Mouse (Mus musculus): ENCODE results near the gene Usp22. TPM values are rescaled to one million over a fixed set of nuclear protein-coding genes. Genes with fewer than 3 reads are reported as not detected.
"Not testable (repeated sequence)": the region's sequence is repeated elsewhere in the genome, so short reads cannot be mapped to it uniquely, and the experiment has no call there.

Gene Usp22
- polyA plus RNA-seq, 1 experiment from 2014 or later: 149 TPM

DNA sequence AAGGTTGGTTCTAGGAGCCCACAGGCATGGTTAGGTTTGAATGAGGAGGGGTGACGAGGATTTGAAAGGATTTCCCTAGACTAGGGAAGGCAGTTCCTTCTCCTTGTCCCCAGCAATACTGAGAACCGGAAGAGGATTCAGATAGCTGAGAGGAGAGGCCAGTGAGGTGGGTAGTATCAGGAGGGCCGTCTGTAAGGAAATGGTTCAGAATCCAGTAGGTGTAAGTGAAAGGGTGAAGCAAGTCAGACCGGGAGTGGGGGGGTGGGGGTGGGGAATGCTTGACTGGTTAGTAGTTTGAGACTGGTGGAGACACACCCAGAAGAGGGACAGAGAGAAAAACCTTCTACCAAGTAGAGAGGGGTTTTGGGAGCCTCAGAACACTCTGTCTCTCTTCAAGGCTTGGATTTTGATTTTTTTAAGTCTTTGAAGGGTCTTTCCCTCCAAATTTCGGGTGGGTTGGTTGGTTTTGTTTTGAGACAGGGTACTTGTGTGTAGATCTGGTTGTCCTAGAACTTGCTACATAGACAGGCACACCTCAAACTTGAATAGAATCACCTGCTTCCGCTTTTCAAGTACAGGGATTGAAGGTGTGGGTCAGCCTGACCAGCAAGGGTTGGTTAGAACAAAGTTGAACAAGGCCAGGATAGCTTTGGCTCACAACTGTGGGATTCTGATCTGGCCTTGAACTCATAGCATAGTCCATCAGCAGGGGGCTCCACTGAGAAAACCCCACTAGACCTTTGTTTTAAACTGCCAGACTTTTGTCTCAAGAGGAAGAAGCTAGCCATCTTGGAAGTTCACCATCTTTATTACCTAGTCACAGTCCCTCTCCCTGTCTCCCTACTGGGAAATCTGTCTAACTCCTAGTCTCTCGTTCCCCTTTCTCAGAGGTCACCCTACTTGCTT lies 31.0 kb downstream of the Usp22 start:
- DNase-seq (ENCODE audit: low spot score): no peak
- Histone ChIP-seq H3K4me1 (ENCODE audit: control insufficient read depth, insufficient read depth, low read length) (no peaks in the 10 kb centered on the region), H3K27me3 (replicated peaks; ENCODE audit: control insufficient read depth, insufficient read depth, low read length) (peaks cover 23% of the 10 kb centered on the region), H3K27ac (replicated peaks; ENCODE audit: low read depth, low read length) (no peak overlapping the region), H3K4me2 (ENCODE audit: low read depth, low read length) (no peak overlapping the region), H3K9ac (ENCODE audit: low read depth, low read length) (no peak overlapping the region), H3K36me3 (ENCODE audit: control insufficient read depth, insufficient read depth, low read length) (no peaks in the 10 kb centered on the region), H3K9me3 (ENCODE audit: control insufficient read depth, low read length) (no peaks in the 10 kb centered on the region), H3K4me3 (ENCODE audit: low read depth, low read length) (no peak overlapping the region)
- 73% methylated on average over 7 of the region's 7 CpGs for WGBS
- ATAC-seq (ENCODE audit: low read depth): no peak

DNA sequence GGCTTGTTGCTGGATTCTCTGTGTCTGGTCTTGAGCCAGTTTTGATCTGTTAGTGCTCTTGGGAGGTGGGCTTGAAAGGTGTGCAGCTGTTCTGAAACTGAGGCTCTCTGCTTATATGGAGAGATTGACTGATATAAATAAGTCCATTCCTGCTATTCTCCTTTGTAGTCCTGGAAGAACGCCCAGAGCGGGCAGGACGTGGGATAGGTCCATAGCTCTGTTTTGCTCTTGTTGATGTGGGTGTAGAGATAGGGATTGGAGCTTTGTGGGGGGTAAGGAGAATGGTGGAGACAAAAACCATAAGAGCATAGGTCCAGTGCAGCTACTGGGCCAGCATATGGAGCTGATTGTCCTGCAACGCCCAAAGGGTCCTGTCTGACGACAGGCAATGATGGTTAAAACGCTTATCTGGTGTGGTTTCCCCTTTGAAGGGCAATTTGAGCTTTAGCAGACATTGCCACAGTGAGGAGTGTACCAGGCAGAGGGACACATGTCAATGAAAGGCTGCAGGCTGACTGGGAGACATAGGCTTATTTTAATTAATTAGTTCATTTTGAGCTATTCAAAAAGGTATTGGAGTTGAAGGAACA lies 31.8 kb downstream of the Usp22 start:
- Histone ChIP-seq H3K36me3 (ENCODE audit: control insufficient read depth, insufficient read depth, low read length) (no peaks in the 10 kb centered on the region), H3K4me1 (ENCODE audit: control insufficient read depth, insufficient read depth, low read length) (no peaks in the 10 kb centered on the region), H3K9ac (ENCODE audit: low read depth, low read length) (no peak overlapping the region), H3K27ac (replicated peaks; ENCODE audit: low read depth, low read length) (no peak overlapping the region), H3K4me2 (ENCODE audit: low read depth, low read length) (no peak overlapping the region), H3K4me3 (ENCODE audit: low read depth, low read length) (no peak overlapping the region), H3K9me3 (ENCODE audit: control insufficient read depth, low read length) (no peaks in the 10 kb centered on the region), H3K27me3 (replicated peaks; ENCODE audit: control insufficient read depth, insufficient read depth, low read length) (peaks cover 19% of the 10 kb centered on the region)
- ATAC-seq (ENCODE audit: low read depth): no peak
- WGBS: 59% methylated on average over 6 of the region's 6 CpGs
- no peak for DNase-seq (ENCODE audit: low spot score)

DNA sequence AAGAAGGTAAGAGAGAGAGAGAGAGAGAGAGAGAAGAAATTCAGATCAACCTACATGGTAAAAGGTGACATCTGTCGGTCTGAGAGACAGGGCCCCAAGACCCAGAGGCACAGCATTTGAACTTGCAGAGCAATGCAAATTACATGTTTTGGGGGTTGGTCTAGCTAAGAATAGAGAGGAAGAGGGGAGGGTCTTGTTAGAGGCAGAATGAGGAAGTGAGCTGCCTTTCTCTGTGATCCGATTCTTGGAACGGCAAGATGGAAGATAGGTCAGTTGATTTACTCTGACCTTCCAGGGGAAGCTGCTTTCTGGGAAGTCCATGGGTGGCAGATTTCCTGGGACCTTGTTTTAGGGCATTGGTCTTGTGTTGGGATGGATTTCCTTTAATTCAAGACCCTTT lies 32.6 kb downstream of the Usp22 start:
- Histone ChIP-seq H3K9ac (ENCODE audit: low read depth, low read length) (no peak overlapping the region), H3K4me1 (ENCODE audit: control insufficient read depth, insufficient read depth, low read length) (no peaks in the 10 kb centered on the region), H3K27me3 (replicated peaks; ENCODE audit: control insufficient read depth, insufficient read depth, low read length) (peaks cover 11% of the 10 kb centered on the region), H3K4me3 (ENCODE audit: low read depth, low read length) (no peak overlapping the region), H3K36me3 (ENCODE audit: control insufficient read depth, insufficient read depth, low read length) (no peaks in the 10 kb centered on the region), H3K4me2 (ENCODE audit: low read depth, low read length) (no peak overlapping the region), H3K27ac (replicated peaks; ENCODE audit: low read depth, low read length) (no peak overlapping the region), H3K9me3 (ENCODE audit: control insufficient read depth, low read length) (no peaks in the 10 kb centered on the region)
- DNase-seq (ENCODE audit: low spot score): no peak
- 63% methylated on average over 3 of the region's 3 CpGs for WGBS
- no peak for ATAC-seq (ENCODE audit: low read depth)

DNA sequence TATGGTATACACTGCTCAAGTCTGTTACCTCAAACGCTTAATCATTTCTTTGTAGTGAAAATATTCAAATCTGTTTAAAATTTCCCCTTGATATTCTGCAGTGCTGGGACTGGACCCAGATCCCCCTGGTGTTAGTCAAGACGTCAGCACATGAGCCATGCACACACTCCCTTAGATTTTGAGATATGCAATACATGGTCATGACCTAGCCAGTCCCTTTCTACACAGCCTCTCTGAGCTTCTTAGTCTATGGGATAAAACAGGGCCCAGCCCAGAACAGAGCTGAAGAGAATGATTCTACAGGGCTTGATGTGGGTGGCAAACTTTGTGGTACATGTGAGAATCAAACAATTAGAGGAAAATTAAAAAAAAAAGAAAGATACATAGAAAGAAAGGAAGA lies 33.2 kb downstream of the Usp22 start:
- no peak overlapping the region for H3K9ac ChIP-seq (ENCODE audit: low read depth, low read length)
- no peak overlapping the region for H3K4me2 ChIP-seq (ENCODE audit: low read depth, low read length)
- no peaks in the 10 kb centered on the region for H3K9me3 ChIP-seq (ENCODE audit: control insufficient read depth, low read length)
- ATAC-seq (ENCODE audit: low read depth) (no peak), DNase-seq (ENCODE audit: low spot score) (no peak)
- H3K27me3 ChIP-seq (replicated peaks; ENCODE audit: control insufficient read depth, insufficient read depth, low read length): 0 out of 2 replicates have a peak, but pooled peaks cover 6% of the 10 kb centered on the region
- no peaks in the 10 kb centered on the region for H3K4me1 ChIP-seq (ENCODE audit: control insufficient read depth, insufficient read depth, low read length)
- no peak overlapping the region for H3K27ac ChIP-seq (replicated peaks; ENCODE audit: low read depth, low read length)
- H3K4me3 ChIP-seq (ENCODE audit: low read depth, low read length): no peak overlapping the region
- no peaks in the 10 kb centered on the region for H3K36me3 ChIP-seq (ENCODE audit: control insufficient read depth, insufficient read depth, low read length)
- WGBS: 62% methylated on average over 2 of the region's 2 CpGs

DNA sequence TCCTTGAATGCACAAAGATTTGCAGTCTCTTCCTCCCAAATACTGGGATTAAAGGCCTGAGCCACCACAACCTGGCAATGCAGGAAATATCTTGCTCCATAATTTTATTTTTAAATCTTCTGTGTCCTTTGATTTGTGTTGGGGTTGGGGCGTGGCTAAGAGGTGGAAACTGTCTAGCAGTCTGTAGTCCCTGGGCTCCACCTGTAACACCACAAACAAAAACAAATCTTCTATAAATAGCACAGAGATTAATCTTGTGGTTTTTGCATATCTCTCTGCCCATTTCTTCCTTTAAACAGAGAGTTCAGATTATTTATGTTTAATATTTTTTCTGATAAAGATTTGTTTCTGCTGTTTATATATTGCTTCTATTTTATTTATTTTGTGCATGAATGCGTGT lies 41.9 kb downstream of the Usp22 start:
- no peaks in the 10 kb centered on the region for H3K4me1 ChIP-seq (ENCODE audit: control insufficient read depth, insufficient read depth, low read length)
- H3K27ac ChIP-seq (replicated peaks; ENCODE audit: low read depth, low read length): no peak overlapping the region
- no peak overlapping the region for H3K4me2 ChIP-seq (ENCODE audit: low read depth, low read length)
- 85% methylated on average over 2 of the region's 2 CpGs for WGBS
- no peak overlapping the region for H3K9ac ChIP-seq (ENCODE audit: low read depth, low read length)
- DNase-seq (ENCODE audit: low spot score) (no peak), ATAC-seq (ENCODE audit: low read depth) (no peak)
- no peaks in the 10 kb centered on the region for H3K27me3 ChIP-seq (replicated peaks; ENCODE audit: control insufficient read depth, insufficient read depth, low read length)
- H3K9me3 ChIP-seq (ENCODE audit: control insufficient read depth, low read length): no peaks in the 10 kb centered on the region
- no peak overlapping the region for H3K4me3 ChIP-seq (ENCODE audit: low read depth, low read length)
- H3K36me3 ChIP-seq (ENCODE audit: control insufficient read depth, insufficient read depth, low read length): no peaks in the 10 kb centered on the region

DNA sequence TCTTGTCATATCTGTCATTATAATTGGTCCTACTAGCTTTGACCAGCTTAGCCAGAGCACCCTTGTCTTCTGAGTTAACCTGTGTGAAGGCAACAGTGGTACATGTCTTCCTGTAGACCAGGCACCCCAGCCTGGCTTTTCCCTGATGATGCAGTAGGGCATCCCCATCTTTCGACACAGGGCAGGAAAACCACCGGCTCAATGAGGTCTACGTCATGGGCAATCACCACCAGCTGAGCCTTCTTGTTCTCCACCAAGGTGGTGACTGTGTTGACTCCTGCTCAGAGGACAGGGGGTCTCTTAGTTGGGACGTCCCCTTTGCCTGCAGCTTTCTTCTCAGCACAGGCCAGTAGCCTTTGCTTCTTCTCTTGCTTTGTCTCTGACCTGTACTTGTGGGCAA lies 44.2 kb downstream of the Usp22 start:
- not testable (repeated sequence) for H3K9me3 ChIP-seq (ENCODE audit: control insufficient read depth, low read length)

DNA sequence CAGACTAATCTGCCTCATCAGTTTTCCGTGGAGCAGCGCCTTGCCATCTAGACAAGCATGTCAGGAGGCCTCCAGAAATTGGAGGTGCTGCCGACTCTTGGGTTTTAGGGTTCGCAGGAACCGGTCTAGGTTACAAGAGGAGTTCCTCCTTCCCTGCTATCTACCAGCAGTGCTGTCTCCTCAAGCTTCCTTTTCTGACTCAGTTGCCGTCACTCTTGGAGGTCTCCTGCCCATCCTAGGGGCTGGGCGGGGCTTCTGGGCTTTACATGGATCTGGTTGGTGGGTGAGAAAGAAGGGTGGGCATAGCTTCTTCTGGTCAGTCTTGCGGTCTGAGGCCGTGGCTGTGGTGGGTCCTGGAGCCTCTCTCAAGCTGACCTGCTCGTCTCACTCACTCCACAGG lies 45.5 kb downstream of the Usp22 start:
- Histone ChIP-seq H3K27me3 (replicated peaks; ENCODE audit: control insufficient read depth, insufficient read depth, low read length) (no peaks in the 10 kb centered on the region), H3K4me1 (ENCODE audit: control insufficient read depth, insufficient read depth, low read length) (no peaks in the 10 kb centered on the region), H3K9me3 (ENCODE audit: control insufficient read depth, low read length) (no peaks in the 10 kb centered on the region), H3K27ac (replicated peaks; ENCODE audit: low read depth, low read length) (no peak overlapping the region), H3K4me2 (ENCODE audit: low read depth, low read length) (no peak overlapping the region), H3K9ac (ENCODE audit: low read depth, low read length) (no peak overlapping the region), H3K4me3 (ENCODE audit: low read depth, low read length) (no peak overlapping the region), H3K36me3 (ENCODE audit: control insufficient read depth, insufficient read depth, low read length) (no peaks in the 10 kb centered on the region)
- 58% methylated on average over 10 of the region's 10 CpGs for WGBS
- no peak for ATAC-seq (ENCODE audit: low read depth)
- no peak for DNase-seq (ENCODE audit: low spot score)

More for the DNA sequence above, 44.2 kb downstream of the Usp22 start:
- DNase-seq (ENCODE audit: low spot score); H3K36me3 ChIP-seq (ENCODE audit: control insufficient read depth, insufficient read depth, low read length); H3K27ac ChIP-seq (replicated peaks; ENCODE audit: low read depth, low read length); ATAC-seq (ENCODE audit: low read depth); H3K27me3 ChIP-seq (replicated peaks; ENCODE audit: control insufficient read depth, insufficient read depth, low read length); H3K4me2 ChIP-seq (ENCODE audit: low read depth, low read length); H3K4me1 ChIP-seq (ENCODE audit: control insufficient read depth, insufficient read depth, low read length); H3K4me3 ChIP-seq (ENCODE audit: low read depth, low read length); H3K9ac ChIP-seq (ENCODE audit: low read depth, low read length): not testable (repeated sequence)
- 80% methylated on average over 4 of the region's 4 CpGs for WGBS

DNA sequence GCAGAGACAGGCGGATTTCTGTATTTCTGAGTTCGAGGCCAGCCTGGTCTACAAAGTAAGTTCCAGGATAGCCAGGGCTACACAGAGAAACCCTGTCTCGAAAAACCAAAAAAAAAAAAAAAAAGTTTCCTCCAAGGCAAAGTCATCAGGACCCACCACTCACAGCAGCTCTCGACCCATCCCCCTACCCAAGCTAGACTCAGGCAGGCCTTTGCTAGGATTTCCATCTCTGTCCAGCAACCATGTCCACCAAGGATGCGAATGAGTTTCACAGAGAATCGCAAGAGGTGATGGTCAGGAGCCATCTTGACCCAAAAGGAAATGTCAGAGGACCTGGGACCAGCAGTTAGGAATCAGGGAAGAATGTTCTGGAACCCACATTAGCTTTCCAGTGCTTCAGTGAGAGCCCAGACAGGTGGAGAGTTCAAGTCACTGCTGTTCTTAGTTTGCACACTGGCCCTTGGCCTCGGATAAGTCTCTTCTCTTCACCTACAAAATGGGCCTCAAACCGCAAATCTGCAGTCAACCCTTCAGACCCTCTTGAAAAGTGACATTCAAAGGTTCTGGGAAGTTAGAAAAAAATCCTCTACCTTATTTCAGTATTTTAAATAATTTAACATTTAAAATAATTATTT lies 47.3 kb downstream of the Usp22 start:
- DNase-seq (ENCODE audit: low spot score): no peak
- no peak overlapping the region for H3K9ac ChIP-seq (ENCODE audit: low read depth, low read length)
- no peaks in the 10 kb centered on the region for H3K27me3 ChIP-seq (replicated peaks; ENCODE audit: control insufficient read depth, insufficient read depth, low read length)
- H3K4me2 ChIP-seq (ENCODE audit: low read depth, low read length): no peak overlapping the region
- H3K36me3 ChIP-seq (ENCODE audit: control insufficient read depth, insufficient read depth, low read length): no peaks in the 10 kb centered on the region
- H3K4me1 ChIP-seq (ENCODE audit: control insufficient read depth, insufficient read depth, low read length): no peaks in the 10 kb centered on the region
- WGBS: 85% methylated on average over 8 of the region's 8 CpGs
- H3K27ac ChIP-seq (replicated peaks; ENCODE audit: low read depth, low read length): no peak overlapping the region
- no peak overlapping the region for H3K4me3 ChIP-seq (ENCODE audit: low read depth, low read length)
- ATAC-seq (ENCODE audit: low read depth): no peak
- no peaks in the 10 kb centered on the region for H3K9me3 ChIP-seq (ENCODE audit: control insufficient read depth, low read length)
